Mouse (Mus musculus): ENCODE data around the gene Zfp626.
"Not testable (repeated sequence)": the region's sequence is repeated elsewhere in the genome, so short reads cannot be mapped to it uniquely, and the experiment has no call there.

The Zfp626 gene

GRCm38 (mm10) chr7:27860396-27861235, 53.6 kb downstream of the Zfp626 start:
- DNase-seq = peak; percentile 73

GRCm38 (mm10) chr7:27862578-27862977, 55.6 kb downstream of the Zfp626 start:
- not testable (repeated sequence) for DNase-seq

Data from liver (tissue).